Mouse (Mus musculus): ENCODE data around the gene Adcy5.

DNA sequence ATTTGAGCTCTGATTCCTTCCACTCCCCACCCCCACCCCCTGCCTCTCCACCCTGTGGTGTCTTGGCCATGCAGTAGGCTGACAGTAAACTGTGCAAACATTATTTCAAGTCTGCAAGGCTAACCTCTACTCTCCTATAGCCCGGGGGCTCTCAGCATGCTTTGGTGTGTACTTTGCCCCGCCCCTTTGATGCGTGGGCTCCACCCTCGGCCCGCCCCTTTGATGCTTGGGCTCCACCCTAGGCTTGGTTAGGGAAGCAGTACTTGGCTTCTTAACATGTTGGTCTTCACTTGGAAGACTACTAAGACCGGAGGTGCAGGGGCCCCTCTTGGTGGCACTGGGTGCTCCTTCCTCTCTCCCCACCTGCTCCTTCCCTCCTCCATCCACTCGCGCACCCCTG, 4.9 kb downstream of the Adcy5 start:
- TF ChIP-seq CTCF (IDR thresholded peaks at IDR 0.05; ENCODE audit: low read depth, low read length) (no peak), GATA1 (IDR thresholded peaks at IDR 0.05; ENCODE audit: borderline replicate concordance, low read length) (no peak)
